Mouse (Mus musculus): Measurements from ENCODE around the gene Alyref.
A peak's percentile ranks its signal among the peaks of the same experiment; 100 is the strongest.

Alyref gene

DNA sequence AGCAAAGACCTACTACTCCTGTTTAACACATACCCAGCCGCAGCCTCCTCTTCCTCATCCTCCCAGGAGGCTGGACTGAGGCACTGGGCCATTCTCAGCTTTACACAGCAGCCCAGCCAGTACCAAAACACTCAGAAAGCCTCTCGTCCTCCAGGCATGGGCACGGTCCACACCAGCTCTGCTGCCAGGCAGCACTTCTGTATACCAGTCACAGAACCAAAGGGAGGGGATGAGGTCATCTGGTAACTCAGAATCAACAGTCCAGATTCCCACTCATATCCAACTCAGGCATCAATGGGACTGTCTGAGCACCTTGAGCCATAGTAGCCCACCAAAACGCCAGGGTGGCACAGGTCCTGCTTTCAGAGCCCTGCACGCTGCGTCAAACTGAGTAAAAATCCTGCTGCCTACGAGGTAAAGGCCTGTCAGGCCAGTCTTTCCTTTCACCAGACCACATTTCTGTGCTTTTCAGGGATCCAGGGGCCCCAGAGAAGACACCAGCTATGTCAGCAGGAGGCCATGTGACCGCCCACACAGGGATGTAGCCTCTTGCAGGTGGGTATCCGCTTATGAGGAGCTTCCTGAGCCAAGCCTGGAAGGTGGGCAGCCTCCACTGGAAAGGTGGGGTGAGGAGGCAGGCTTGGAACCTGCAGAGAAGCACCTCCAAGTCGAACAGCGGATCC, 28.8 kb upstream of the Alyref start:
- no peak for DNase-seq (ENCODE audit: low spot score in 2 of 2)

DNA sequence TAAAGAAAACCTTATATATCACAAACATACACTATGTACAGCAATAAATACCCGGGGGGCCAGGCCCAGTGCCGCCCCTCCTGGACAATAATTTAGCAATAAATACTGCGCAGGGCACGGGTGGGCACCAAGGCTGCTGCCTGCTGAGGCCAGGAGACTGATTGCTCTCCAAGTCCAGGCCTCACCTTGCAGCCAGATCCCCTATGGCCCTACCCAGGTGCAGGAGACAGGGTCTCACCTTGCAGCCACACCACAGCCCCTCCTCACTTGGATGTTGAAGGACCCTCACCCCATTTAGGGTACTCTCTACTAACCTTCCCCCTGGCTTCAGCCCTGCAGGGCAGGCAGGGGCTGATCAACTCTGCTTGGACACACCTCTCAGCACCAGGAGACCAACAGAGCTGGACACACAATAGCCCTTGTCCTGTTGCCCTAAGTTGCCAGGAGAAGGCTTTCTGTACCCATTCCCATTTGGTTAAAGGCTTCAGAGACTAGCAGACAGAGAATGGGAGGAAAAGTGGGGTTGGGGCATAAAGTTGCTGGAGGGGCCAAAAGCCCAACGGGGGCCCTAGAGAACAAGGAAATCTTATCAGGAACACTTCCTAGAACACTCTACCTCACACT, 27.1 kb upstream of the Alyref start, which contains the start of gene Sirt7:
Sirt7 (minus strand) TSS at position 89 of the 624 bp plus-strand sequence.
- no peak for DNase-seq (ENCODE audit: low spot score in 2 of 2)

- DNase-seq (ENCODE audit: low spot score in 2 of 2), result peak; percentile 75 to 82
These were observed 26.5 kb upstream of the Alyref start for GRCm38 (mm10) chr11:120624680-120625111.

DNA sequence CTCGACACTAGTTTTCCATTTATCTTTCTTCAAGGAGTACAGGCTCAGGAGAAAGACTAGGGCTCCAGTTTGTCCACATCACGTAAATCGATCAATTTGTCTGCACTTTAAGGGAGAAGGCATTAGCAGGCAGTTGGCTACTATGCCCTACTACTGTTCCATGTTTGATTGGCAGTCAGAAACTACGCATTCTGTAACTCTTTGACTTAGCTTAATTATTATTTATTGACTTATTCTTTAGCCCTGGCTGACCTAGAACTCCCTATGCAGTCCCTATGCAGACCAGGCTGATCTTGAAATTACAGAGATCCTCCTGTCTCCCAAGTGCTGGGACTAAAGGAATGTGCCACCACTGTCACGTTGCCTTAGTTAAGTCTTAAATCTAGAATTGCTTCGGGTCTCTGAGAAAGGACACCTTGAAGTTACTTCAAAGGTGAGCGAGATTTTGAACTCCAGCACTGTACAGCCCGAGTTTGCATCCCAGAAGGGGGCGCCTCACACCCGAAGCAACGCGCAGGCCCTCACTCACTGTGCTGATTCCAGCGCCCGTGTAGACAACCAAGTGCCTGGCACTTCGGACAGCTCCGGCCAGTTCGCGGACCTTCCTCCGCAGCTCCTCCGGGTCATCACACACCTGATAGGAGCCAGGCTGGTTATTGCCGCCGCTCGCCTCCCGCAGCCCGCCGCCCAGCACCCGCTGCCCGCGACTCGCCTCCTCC, 26.0 kb upstream of the Alyref start:
- peak; percentile 52 to 74 for DNase-seq (ENCODE audit: low spot score in 2 of 2)

- no peak for DNase-seq (ENCODE audit: low spot score in 2 of 2)
These were observed 24.6 kb upstream of the Alyref start for GRCm38 (mm10) chr11:120622805-120623204.

DNA sequence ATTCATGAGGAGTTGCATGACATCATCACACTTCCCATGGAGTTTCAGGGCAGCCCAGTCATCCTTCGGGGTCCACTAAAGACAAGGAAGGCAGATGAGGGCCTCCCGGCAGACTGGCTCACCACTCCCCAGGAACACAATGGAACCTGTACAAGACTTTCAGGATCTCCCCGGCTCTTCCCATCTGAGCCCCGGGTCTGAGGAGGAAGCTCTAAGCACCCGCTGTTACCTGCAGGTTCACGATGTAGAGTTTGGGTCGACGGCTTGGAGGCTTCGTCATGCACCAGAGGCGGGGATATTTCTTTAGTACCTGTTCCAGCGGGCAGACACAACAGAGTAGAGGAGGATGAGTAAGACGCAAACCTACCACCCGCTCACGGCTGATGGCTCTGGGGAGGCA, 22.0 kb upstream of the Alyref start:
- DNase-seq (ENCODE audit: low spot score in 2 of 2), result no peak

- no peak for DNase-seq (ENCODE audit: low spot score in 2 of 2)
These were observed 20.7 kb upstream of the Alyref start for GRCm38 (mm10) chr11:120618619-120619535.

DNA sequence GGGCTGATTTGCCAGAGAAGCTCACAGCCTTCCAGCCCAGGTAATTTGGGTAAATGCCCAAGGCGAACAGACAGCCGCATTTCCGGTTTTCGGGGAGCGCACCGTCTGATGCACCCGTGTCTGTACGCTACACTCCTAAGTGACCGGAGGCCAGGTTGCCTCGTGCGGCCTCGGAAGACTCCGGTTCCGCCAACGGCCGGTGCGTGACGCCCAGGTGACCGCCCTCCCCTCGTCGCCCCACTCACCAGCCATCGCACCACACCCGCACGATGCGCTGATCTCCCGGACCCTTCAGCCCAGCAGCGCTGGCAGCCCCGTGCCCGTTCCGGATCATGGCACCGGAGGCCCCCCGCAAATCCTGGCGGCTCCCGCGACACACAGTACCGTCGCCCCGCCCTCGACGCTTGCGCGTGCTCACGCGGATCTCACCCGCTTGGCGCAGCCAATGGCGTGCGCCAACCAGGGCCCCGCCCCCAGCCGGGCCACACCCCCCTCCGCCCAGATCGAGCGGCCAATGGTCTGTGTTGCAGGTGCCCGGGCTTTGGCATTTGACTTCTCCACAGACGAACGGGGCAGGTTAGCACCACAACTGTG, 19.5 kb upstream of the Alyref start, which contains the start of gene Pcyt2:
Pcyt2 (minus strand) TSS at position 418 of the 594 bp plus-strand sequence.
- peak; percentile 88 to 92 for DNase-seq (ENCODE audit: low spot score in 2 of 2)

- no peak for DNase-seq (ENCODE audit: low spot score in 2 of 2)
These were observed 18.6 kb upstream of the Alyref start for GRCm38 (mm10) chr11:120616617-120617294.

DNA sequence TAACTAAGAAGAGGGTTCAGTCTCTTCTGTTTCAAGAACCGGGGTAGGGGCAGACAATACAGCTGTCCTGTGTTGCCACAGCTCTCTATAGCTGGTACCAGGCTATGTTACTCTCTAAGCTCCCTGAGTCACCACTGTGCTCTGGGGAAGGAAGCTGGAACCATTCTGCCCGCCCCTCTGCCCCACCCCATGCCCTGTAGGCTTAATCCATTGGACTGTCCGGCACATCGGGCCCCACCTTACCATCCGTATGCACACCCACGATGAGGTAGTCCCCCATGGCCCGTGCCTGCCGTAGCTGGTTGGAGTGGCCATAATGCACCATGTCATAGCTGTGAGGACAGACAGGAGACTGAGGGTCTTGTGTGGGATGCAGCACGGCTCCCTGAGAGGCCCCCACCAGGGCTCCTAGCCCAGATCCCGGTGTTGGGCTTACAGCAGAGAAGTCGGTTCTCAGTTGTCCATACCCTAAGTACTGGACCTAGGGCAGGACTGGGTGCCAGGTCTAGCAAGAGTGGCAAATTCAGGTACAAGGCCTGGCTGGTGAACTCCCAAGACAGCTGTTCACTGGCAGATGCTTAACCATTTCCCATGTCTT, 17.5 kb upstream of the Alyref start:
- no peak for DNase-seq (ENCODE audit: low spot score in 2 of 2)

DNA sequence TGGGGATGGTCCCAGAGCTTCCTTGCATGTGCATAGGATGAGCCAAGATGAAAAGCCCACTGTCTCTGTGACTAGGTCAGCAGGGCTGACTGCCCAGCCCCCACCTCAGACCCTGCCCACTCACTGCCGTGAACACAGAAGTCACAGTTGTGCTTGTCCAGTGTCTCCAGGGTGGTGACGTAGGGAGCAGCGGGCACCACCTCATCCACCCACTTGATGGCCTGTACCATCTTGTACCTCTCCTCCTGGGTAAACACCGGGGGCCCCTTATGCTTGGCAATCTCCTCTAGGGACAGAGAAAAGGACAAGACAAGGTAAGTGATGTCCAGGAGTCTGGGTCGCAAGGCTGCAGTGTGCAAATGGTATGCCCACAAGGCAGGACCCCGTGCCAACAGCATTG, 17.0 kb upstream of the Alyref start:
- no peak for DNase-seq (ENCODE audit: low spot score in 2 of 2)

- DNase-seq (ENCODE audit: low spot score in 2 of 2), result no peak
These were observed 15.8 kb upstream of the Alyref start for GRCm38 (mm10) chr11:120613976-120614375.

DNA sequence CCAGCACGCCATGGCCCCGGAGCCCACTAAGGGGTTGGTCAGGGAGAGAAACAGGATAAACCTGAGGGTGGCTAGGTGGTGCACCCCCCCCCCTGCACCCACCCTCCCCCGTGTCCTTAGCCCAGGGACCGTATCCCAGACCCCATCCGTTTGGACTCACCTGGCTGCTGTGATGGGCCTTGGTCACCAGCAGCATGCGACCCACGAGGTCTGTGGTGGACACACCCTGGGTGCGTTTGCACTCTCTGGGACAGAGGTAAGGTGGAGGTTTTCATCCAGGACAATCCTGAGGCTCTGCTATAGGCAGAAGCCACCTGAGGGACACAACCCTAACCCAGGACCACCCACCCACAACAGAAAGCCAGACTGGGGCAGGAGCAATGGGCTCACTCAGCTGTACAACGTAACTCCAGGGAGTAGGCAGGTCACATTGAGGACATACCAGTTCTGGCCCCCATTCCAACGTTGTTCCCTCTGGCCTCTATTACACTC, 15.4 kb upstream of the Alyref start:
- DNase-seq (ENCODE audit: low spot score in 2 of 2), result no peak

GRCm38 (mm10) chr11:120612763-120613162, 14.6 kb upstream of the Alyref start:
- peak; percentile 62 to 74 for DNase-seq (ENCODE audit: low spot score in 2 of 2)

DNA sequence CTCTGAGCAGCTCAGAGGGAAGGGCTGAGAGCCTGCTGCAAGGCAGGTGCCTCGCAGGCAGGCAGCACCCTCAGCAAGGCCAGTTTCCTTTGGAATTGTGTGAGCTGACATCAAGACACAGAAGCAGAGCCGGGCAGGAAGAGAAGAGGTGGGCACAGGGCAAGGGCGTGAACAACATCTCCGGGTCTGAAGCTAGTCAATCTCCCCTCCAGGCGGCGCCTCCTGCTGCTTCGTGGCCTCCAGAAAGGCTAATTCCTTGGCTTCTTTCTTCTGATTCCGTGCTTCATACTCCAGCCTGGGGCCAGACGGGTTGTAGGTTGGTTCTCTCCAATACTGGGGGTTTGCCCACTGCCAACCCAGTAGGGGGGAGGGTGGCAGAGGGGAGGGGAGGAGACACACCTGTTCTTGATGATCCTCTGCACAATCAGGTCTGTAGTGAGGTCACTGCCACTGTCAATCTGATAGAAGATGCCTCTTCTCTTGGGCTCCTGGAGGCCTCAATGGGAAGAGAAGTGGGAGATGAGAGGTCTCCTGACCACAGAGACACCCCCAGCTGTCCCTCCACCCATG, 12.4 kb upstream of the Alyref start:
- DNase-seq (ENCODE audit: low spot score in 2 of 2), result no peak

- DNase-seq (ENCODE audit: low spot score in 2 of 2), result no peak
These were observed 11.1 kb upstream of the Alyref start for GRCm38 (mm10) chr11:120609250-120609649.

- DNase-seq (ENCODE audit: low spot score in 2 of 2), result no peak
These were observed 10.3 kb upstream of the Alyref start, which contains the start of gene Npb for GRCm38 (mm10) chr11:120608241-120609034. Npb (plus strand) TSS chr11:120608477.

DNA sequence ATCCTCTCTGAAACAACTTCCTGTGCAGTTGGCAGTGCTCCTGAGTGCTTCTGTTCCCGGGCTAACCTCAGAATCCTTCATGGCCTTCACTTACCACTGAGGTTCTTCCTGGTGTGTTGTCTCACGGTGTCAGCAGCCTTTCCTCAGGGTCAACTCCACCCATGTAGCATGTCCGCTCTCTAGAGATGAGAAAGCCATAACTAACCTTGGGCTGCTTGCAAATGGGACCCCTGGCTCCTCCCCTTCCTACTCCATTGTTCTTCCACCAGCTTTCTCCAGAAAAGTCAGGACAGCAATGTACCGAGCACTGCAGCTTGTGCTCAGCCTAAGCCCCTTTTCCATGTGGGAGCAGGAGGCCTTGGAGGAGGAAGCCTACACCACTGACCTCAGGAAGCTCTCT, 8.6 kb upstream of the Alyref start:
- DNase-seq (ENCODE audit: low spot score in 2 of 2), result no peak

- DNase-seq (ENCODE audit: low spot score in 2 of 2), result no peak
These were observed 7.5 kb upstream of the Alyref start for GRCm38 (mm10) chr11:120605667-120606066.
